Mouse (Mus musculus) MEL (cell line): ENCODE results near the gene Nisch. TPM values are rescaled to one million over a fixed set of nuclear protein-coding genes. Genes with fewer than 3 reads are reported as not detected.

ENCODE experiments used
- DNase-seq: peaks from one replicate; pipeline ENCODE4 v3.0.0; 2011; ENCODE audit warnings: low read depth, low spot score
- H3K27ac ChIP-seq: 2 replicates; pipeline ENCODE4 v1.5.1; 2012; ENCODE audit warnings: low read depth, mild to moderate bottlenecking, control low read depth, low read length, moderate library complexity; ENCODE audit not compliant: control insufficient read depth
- H3K27me3 ChIP-seq, 2 experiments: fragments of 150-350 bp in 1 of 2; sonication (generic) in 1 of 2; 2 replicates each; pipeline ENCODE4 v1.6.1; 2012; ENCODE audit warnings: low read length in 2 of 2, mild to moderate bottlenecking in 2 of 2, improper control_type of control experiment in 1 of 2, moderate library complexity in 1 of 2; ENCODE audit not compliant: insufficient read depth in 2 of 2, control insufficient read depth in 1 of 2
- H3K36me3 ChIP-seq, 2 experiments: 2 replicates each; pipeline ENCODE4 v1.6.1; 2012 to 2014; ENCODE audit warnings: low read length in 2 of 2, improper control_type of control experiment in 1 of 2, inconsistent platforms in 1 of 2, mild to moderate bottlenecking in 1 of 2; ENCODE audit not compliant: insufficient read depth in 2 of 2, control insufficient read depth in 1 of 2
- H3K4me1 ChIP-seq, 2 experiments: fragments of 150-350 bp in 1 of 2; sonication (generic) in 1 of 2; 2 replicates each; pipeline ENCODE4 v1.6.1; 2012; ENCODE audit warnings: low read length in 2 of 2, improper control_type of control experiment in 1 of 2, mild to moderate bottlenecking in 1 of 2; ENCODE audit not compliant: insufficient read depth in 2 of 2, control insufficient read depth in 1 of 2
- H3K4me3 ChIP-seq, 2 experiments: fragments of 150-350 bp in 1 of 2; sonication (generic) in 1 of 2; 2 replicates each; pipeline ENCODE4 v1.5.1; 2012; ENCODE audit warnings: low read depth in 2 of 2, low read length in 2 of 2, mild to moderate bottlenecking in 2 of 2, moderate library complexity in 2 of 2, control low read depth in 1 of 2, improper control_type of control experiment in 1 of 2; ENCODE audit not compliant: control insufficient read depth in 1 of 2, insufficient read depth in 1 of 2
- H3K79me2 ChIP-seq: 2 replicates; pipeline ENCODE4 v1.6.1; 2012; ENCODE audit warnings: mild to moderate bottlenecking, low read length, moderate library complexity; ENCODE audit not compliant: control insufficient read depth, poor library complexity, insufficient read depth
- H3K9ac ChIP-seq: 2 replicates; pipeline ENCODE4 v1.6.1; 2012; ENCODE audit warnings: low read depth, mild to moderate bottlenecking, control low read depth, low read length, moderate library complexity; ENCODE audit not compliant: control insufficient read depth, poor library complexity, severe bottlenecking
- H3K9me3 ChIP-seq: fragments of 150-350 bp; sonication (generic); replicated peaks from 2 replicates; pipeline ENCODE4 v1.6.1; 2012; ENCODE audit warnings: mild to moderate bottlenecking, low read length, improper control_type of control experiment, moderate library complexity; ENCODE audit not compliant: insufficient read depth
- BHLHE40 ChIP-seq: IDR thresholded peaks from 2 replicates; pipeline ENCODE4 v1.6.1; 2012; ENCODE audit warnings: low read depth, mild to moderate bottlenecking, inconsistent platforms, low read length, improper control_type of control experiment, borderline replicate concordance
- CHD1 ChIP-seq: IDR thresholded peaks from 2 replicates; pipeline ENCODE4 v1.6.1; 2012; ENCODE audit warnings: low read depth, mild to moderate bottlenecking, inconsistent platforms, low read length, improper control_type of control experiment
- E2F4 ChIP-seq: IDR thresholded peaks from 2 replicates; pipeline ENCODE4 v1.6.1; 2011; ENCODE audit warnings: low read depth, low read length, improper control_type of control experiment, borderline replicate concordance
- ELF1 ChIP-seq: IDR thresholded peaks from 2 replicates; pipeline ENCODE4 v1.6.1; 2014; ENCODE audit warnings: low read depth, mild to moderate bottlenecking, inconsistent platforms, low read length, improper control_type of control experiment, moderate library complexity
- EP300 ChIP-seq, 2 experiments: IDR thresholded peaks; 2 replicates each; pipeline ENCODE4 v1.6.1; 2011; ENCODE audit warnings: improper control_type of control experiment in 2 of 2, low read length in 2 of 2, low read depth in 1 of 2, mild to moderate bottlenecking in 1 of 2
- ETS1 ChIP-seq: IDR thresholded peaks from 2 replicates; pipeline ENCODE4 v1.6.1; 2012; ENCODE audit warnings: low read depth, mild to moderate bottlenecking, inconsistent platforms, low read length, improper control_type of control experiment, moderate library complexity
- GATA1 ChIP-seq: IDR thresholded peaks from 2 replicates; pipeline ENCODE4 v1.6.1; 2011; ENCODE audit warnings: low read depth, low read length, improper control_type of control experiment
- HCFC1 ChIP-seq: IDR thresholded peaks from 2 replicates; pipeline ENCODE4 v1.6.1; 2012; ENCODE audit warnings: low read depth, mild to moderate bottlenecking, inconsistent platforms, low read length, improper control_type of control experiment, moderate library complexity
- KAT2A ChIP-seq: conservative IDR thresholded peaks from 2 replicates; pipeline ENCODE4 v1.6.1; 2012; ENCODE audit warnings: low read depth, low read length, improper control_type of control experiment, inconsistent platforms
- MEF2A ChIP-seq: IDR thresholded peaks from 2 replicates; pipeline ENCODE4 v1.6.1; 2014; ENCODE audit warnings: low read depth, mild to moderate bottlenecking, inconsistent platforms, low read length, improper control_type of control experiment; ENCODE audit not compliant: poor library complexity, insufficient replicate concordance, severe bottlenecking; ENCODE audit errors: extremely low read depth
- MYC ChIP-seq: IDR thresholded peaks from 2 replicates; pipeline ENCODE4 v1.6.1; 2011; ENCODE audit warnings: low read depth, mild to moderate bottlenecking, low read length, improper control_type of control experiment, moderate library complexity
- NELFE ChIP-seq: IDR thresholded peaks from 2 replicates; pipeline ENCODE4 v1.6.1; 2011; ENCODE audit warnings: low read depth, low read length, improper control_type of control experiment
- POLR2A ChIP-seq, 2 experiments: IDR thresholded peaks; 2 replicates each; pipeline ENCODE4 v1.6.1; 2011 to 2012; ENCODE audit warnings: low read length in 2 of 2, mild to moderate bottlenecking in 2 of 2, control low read depth in 1 of 2, improper control_type of control experiment in 1 of 2, low read depth in 1 of 2, moderate library complexity in 1 of 2; ENCODE audit not compliant: control insufficient read depth in 1 of 2, insufficient read depth in 1 of 2, poor library complexity in 1 of 2
- POLR2AphosphoS5 ChIP-seq: IDR thresholded peaks from 2 replicates; pipeline ENCODE4 v1.6.1; 2012; ENCODE audit warnings: low read depth, borderline replicate concordance, mild to moderate bottlenecking, inconsistent platforms, low read length, moderate library complexity, mixed read lengths
- RCOR1 ChIP-seq: IDR thresholded peaks from 2 replicates; pipeline ENCODE4 v1.6.1; 2012; ENCODE audit warnings: low read depth, mild to moderate bottlenecking, inconsistent platforms, low read length, improper control_type of control experiment
- SIN3A ChIP-seq: IDR thresholded peaks from 2 replicates; pipeline ENCODE4 v1.6.1; 2012; ENCODE audit warnings: low read length, improper control_type of control experiment, inconsistent platforms
- SMC3 ChIP-seq: IDR thresholded peaks from 2 replicates; pipeline ENCODE4 v1.6.1; 2011; ENCODE audit warnings: low read depth, low read length, improper control_type of control experiment
- TAL1 ChIP-seq: IDR thresholded peaks from 2 replicates; pipeline ENCODE4 v1.6.1; 2012; ENCODE audit warnings: mild to moderate bottlenecking, inconsistent platforms, low read length, moderate library complexity, mixed read lengths
- TBP ChIP-seq: IDR thresholded peaks from 2 replicates; pipeline ENCODE4 v1.8.0; 2011; ENCODE audit warnings: low read depth, low read length, improper control_type of control experiment
- TCF12 ChIP-seq: IDR thresholded peaks from 2 replicates; pipeline ENCODE4 v1.6.1; 2014; ENCODE audit warnings: low read depth, mild to moderate bottlenecking, inconsistent platforms, low read length, improper control_type of control experiment, moderate library complexity
- USF1 ChIP-seq: IDR thresholded peaks from 2 replicates; pipeline ENCODE4 v1.6.1; 2014; ENCODE audit warnings: low read depth, mild to moderate bottlenecking, inconsistent platforms, low read length, improper control_type of control experiment, moderate library complexity
- USF2 ChIP-seq, 2 experiments: IDR thresholded peaks; 2 replicates each; pipeline ENCODE4 v1.6.1; 2011 to 2012; ENCODE audit warnings: improper control_type of control experiment in 2 of 2, low read length in 2 of 2, borderline replicate concordance in 1 of 2, inconsistent platforms in 1 of 2, low read depth in 1 of 2, mild to moderate bottlenecking in 1 of 2; ENCODE audit not compliant: insufficient read depth in 1 of 2
- ZNF384 ChIP-seq: IDR thresholded peaks from 2 replicates; pipeline ENCODE4 v1.6.1; 2012; ENCODE audit warnings: low read depth, mild to moderate bottlenecking, inconsistent platforms, low read length, improper control_type of control experiment
- polyA plus RNA-seq, 2 experiments: library from polyadenylated mRNA; stranded (reverse) in 1 of 2; unstranded in 1 of 2; fragments of >175 nt in 1 of 2; fragments of >200 nt in 1 of 2; gene quantifications; 2 replicates each; pipeline versions ENCODE4 v1.2.1 to v1.2.4; 2012; ENCODE audit warnings: low replicate concordance in 2 of 2, low read depth in 1 of 2; ENCODE audit not compliant: insufficient read length in 2 of 2, insufficient read depth in 1 of 2, missing spikeins in 1 of 2
- total RNA-seq: library from RNA; depleted of rRNA; stranded (reverse); fragments of 300-350 nt; gene quantifications from 2 replicates; pipeline ENCODE4 v1.2.3, GENCODE M21; 2012

The Nisch gene
- total and polyA plus RNA-seq, 3 experiments, result 53.0 to 154 TPM; not detected in 1

DNA sequence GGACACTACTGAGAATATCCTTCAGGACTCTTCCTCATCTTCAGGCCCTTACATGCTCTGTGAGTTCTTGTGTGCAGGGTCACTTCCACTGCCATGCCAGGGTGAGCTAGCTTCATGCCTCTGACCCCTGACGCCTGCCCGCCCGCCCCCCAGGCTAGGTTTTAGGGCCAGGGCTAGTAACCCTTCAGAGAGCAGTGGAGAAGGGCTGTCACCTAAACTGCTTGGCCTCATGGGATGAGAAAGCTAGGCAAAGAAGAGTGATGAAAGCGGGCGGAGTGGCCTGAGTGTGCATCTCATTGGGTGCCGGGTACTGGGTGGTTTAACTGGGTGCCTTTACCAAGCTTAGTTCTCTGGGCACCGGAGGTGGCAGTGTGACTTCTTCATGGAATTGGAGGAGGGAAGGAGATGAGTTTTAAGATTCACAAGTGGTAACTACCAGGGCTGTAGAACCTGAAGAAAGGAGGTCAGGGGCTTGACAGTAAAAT is 84.2 kb downstream of the Nisch start:
- Histone ChIP-seq H3K4me1 (peaks cover 3 to 21% of the 10 kb centered on the region in 2 experiments; a peak in 3 of 4 replicates), H3K4me3 (peak overlapping the region in 1 of 2 experiments; percentile 69; a peak in 2 of 4 replicates)
- TF ChIP-seq POLR2A (IDR thresholded peaks at IDR 0.05; ENCODE audit: control insufficient read depth in 1 of 2, insufficient read depth in 1 of 2, low read depth in 1 of 2, low read length in 2 of 2, poor library complexity in 1 of 2) (no peak), MYC (0 out of 2 replicates have a peak, but pooled peaks have one; percentile 8), GATA1 (no peak)

DNA sequence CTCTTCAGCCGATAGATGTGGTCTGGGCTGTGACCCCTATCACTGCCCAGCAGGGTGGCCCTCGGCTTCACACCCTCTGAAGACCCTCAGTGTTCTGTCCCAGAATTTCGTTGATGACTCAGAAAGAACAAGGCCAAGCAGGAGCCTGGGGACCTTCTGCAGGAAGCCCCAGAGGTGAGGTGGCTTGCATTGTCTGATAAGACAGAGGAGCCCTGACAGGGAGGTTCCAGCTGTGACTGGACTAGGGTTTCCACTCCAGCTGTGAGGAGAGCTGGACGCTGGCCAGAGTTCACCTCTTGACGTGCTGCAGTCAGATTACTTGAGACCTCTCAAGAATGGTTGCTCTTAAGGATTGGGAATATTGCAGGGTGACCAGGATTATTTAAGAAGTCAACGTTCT is 84.7 kb downstream of the Nisch start:
- peak; percentile 78 for DNase-seq
- peaks cover 3 to 23% of the 10 kb centered on the region in 2 experiments for H3K4me1 ChIP-seq
- H3K27ac ChIP-seq, result no peak overlapping the region; the same call in 1 of the 2 replicates
- TF ChIP-seq CHD1, result no peak
- no peak for TF ChIP-seq BHLHE40
- no peak for TF ChIP-seq E2F4
- peak; percentile 82 for TF ChIP-seq TAL1
- no peak for TF ChIP-seq POLR2AphosphoS5
- TF ChIP-seq EP300 (IDR thresholded peaks at IDR 0.05; ENCODE audit: low read depth in 1 of 2, low read length in 2 of 2), result peak; percentile 45 to 49; a peak in 3 of 4 replicates
- 0 out of 2 replicates have a peak, but pooled peaks have one; percentile 17 for TF ChIP-seq HCFC1
- no peak for TF ChIP-seq KAT2A
- no peak; a peak in 1 of 4 replicates for TF ChIP-seq POLR2A (IDR thresholded peaks at IDR 0.05; ENCODE audit: control insufficient read depth in 1 of 2, insufficient read depth in 1 of 2, low read depth in 1 of 2, low read length in 2 of 2, poor library complexity in 1 of 2)
- TF ChIP-seq ZNF384, result no peak
- TF ChIP-seq RCOR1, result no peak
- TF ChIP-seq GATA1, result peak; percentile 64
- no peak for TF ChIP-seq SMC3
- 0 out of 2 replicates have a peak, but pooled peaks have one; percentile 13 for TF ChIP-seq MYC
- TF ChIP-seq MEF2A, result no peak
- TF ChIP-seq TBP, result 0 out of 2 replicates have a peak, but pooled peaks have one; percentile 30
- TF ChIP-seq TCF12, result peak; percentile 60; the same call in 1 of the 2 replicates
- TF ChIP-seq USF1, result no peak
- peak; percentile 81 for TF ChIP-seq SIN3A
- no peak for TF ChIP-seq ELF1
- peak; percentile 94 for TF ChIP-seq ETS1
- no peak for TF ChIP-seq USF2 (IDR thresholded peaks at IDR 0.05; ENCODE audit: borderline replicate concordance in 1 of 2, insufficient read depth in 1 of 2, low read depth in 1 of 2, low read length in 2 of 2)
- TF ChIP-seq NELFE, result no peak
- H3K36me3 ChIP-seq, result peaks cover 0 to 9% of the 10 kb centered on the region in 2 experiments; a peak in 3 of 4 replicates
- H3K4me3 ChIP-seq, result peak overlapping the region; percentile 69 to 95
- peak overlapping the region; percentile 79 for H3K9ac ChIP-seq
- H3K27me3 ChIP-seq, result no peaks in the 10 kb centered on the region
- peaks cover 24% of the 10 kb centered on the region for H3K79me2 ChIP-seq
- no peaks in the 10 kb centered on the region for H3K9me3 ChIP-seq

More for the DNA sequence above, 84.2 kb downstream of the Nisch start:
- H3K9ac ChIP-seq, result no peak overlapping the region; the same call in 1 of the 2 replicates
- H3K36me3 ChIP-seq, result peaks cover 0 to 5% of the 10 kb centered on the region in 2 experiments; a peak in 3 of 4 replicates
- H3K9me3 ChIP-seq, result no peaks in the 10 kb centered on the region
- H3K27ac ChIP-seq, result no peak overlapping the region
- no peaks in the 10 kb centered on the region for H3K27me3 ChIP-seq
- peaks cover 19% of the 10 kb centered on the region for H3K79me2 ChIP-seq
- peak; percentile 25 for DNase-seq
